ENCODE assay signal across 12 mouse cellular contexts in genomic region chr10:95643696-95644360, GRCm38 (mm10). TPM values are rescaled to one million over a fixed set of nuclear protein-coding genes. Genes with fewer than 3 reads are reported as not detected.
A peak's percentile ranks its signal among the peaks of the same experiment; 100 is the strongest.
DNase-seq lines count a peak whose midpoint lies in the region; ATAC-seq lines count a peak whose summit lies in the region.
"Had no signal": no experiment of that assay in that cellular context is flagged by ENCODE, and none has a peak within 500 bp of the region (broad histone marks: within the 10 kb centered on the region; RNA-seq: fewer than 3 reads in every experiment).

No protein-coding gene starts in this region.

- no peak overlapping the region for H3K4me2 ChIP-seq in heart, embryonic 11.5 days
- no peak overlapping the region for H3K4me2 ChIP-seq in hindbrain, embryonic 11.5 days (replicated peaks; ENCODE audit: low read depth, low read length)
- H3K4me2 ChIP-seq: limb, embryonic 12.5 days had no signal

- no peaks in the 10 kb centered on the region for H3K36me3 ChIP-seq in heart, embryonic 11.5 days (ENCODE audit: control insufficient read depth, insufficient read depth, low read length)
- H3K36me3 ChIP-seq in hindbrain, embryonic 11.5 days (ENCODE audit: control insufficient read depth, insufficient read depth, low read length), result no peaks in the 10 kb centered on the region
- H3K36me3 ChIP-seq: limb, embryonic 12.5 days had no signal

- WGBS in heart, embryonic 11.5 days (ENCODE audit: insufficient replicate concordance), result 53% methylated on average over 6 of the region's 6 CpGs
- 82% methylated on average over 6 of the region's 6 CpGs for WGBS in hindbrain, embryonic 11.5 days

- 0 out of 2 replicates have a peak, but pooled peaks cover 4% of the 10 kb centered on the region for H3K4me1 ChIP-seq in heart, embryonic 11.5 days (ENCODE audit: control insufficient read depth, insufficient read depth, low read length)
- peaks cover 13% of the 10 kb centered on the region for H3K4me1 ChIP-seq in brown adipose tissue, adult 24 weeks (ENCODE audit: control insufficient read depth, insufficient read depth, insufficient read length, low read length)
- no peaks in the 10 kb centered on the region for H3K4me1 ChIP-seq in hindbrain, embryonic 11.5 days (replicated peaks; ENCODE audit: control insufficient read depth, insufficient read depth, low read length)
- H3K4me1 ChIP-seq: limb, embryonic 12.5 days had no signal

- no peak overlapping the region for H3K4me3 ChIP-seq in heart, embryonic 11.5 days (ENCODE audit: low read depth, low read length)
- no peak overlapping the region for H3K4me3 ChIP-seq in brown adipose tissue, adult 24 weeks (ENCODE audit: insufficient read depth, low read depth, low read length)
- no peak overlapping the region for H3K4me3 ChIP-seq in hindbrain, embryonic 11.5 days (ENCODE audit: low read depth, low read length)
- H3K4me3 ChIP-seq: limb, embryonic 12.5 days had no signal

- peak; percentile 40 to 49 for DNase-seq in heart, adult 18-20 months
- peak; percentile 70 for DNase-seq in 416B (ENCODE audit: low read depth)
- DNase-seq in kidney, postnatal 14 days, result peak; percentile 30
- DNase-seq in left cerebral cortex, adult 8-10 months (ENCODE audit: low spot score in 2 of 2), result no peak
- DNase-seq in hindbrain, embryonic 11.5 days (ENCODE audit: low spot score), result no peak
- DNase-seq: cerebellum, adult 9-10 months had no signal

- H3K9ac ChIP-seq in heart, embryonic 11.5 days (ENCODE audit: low read depth, low read length), result no peak overlapping the region
- H3K9ac ChIP-seq in hindbrain, embryonic 11.5 days (ENCODE audit: low read depth, low read length), result no peak overlapping the region
- H3K9ac ChIP-seq: limb, embryonic 12.5 days had no signal

- no peak overlapping the region for H3K27ac ChIP-seq in heart, embryonic 11.5 days (ENCODE audit: low read depth, low read length)
- H3K27ac ChIP-seq in brown adipose tissue, adult 24 weeks (replicated peaks; ENCODE audit: low read depth, low read length), result peak overlapping the region; percentile 87
- H3K27ac ChIP-seq in hindbrain, embryonic 11.5 days (ENCODE audit: low read depth, low read length), result no peak overlapping the region
- H3K27ac ChIP-seq: limb, embryonic 12.5 days had no signal

- H3K9me3 ChIP-seq in heart, embryonic 11.5 days (replicated peaks; ENCODE audit: control insufficient read depth, low read length), result no peaks in the 10 kb centered on the region
- H3K9me3 ChIP-seq in hindbrain, embryonic 11.5 days (ENCODE audit: control insufficient read depth, low read length), result no peaks in the 10 kb centered on the region
- H3K9me3 ChIP-seq: limb, embryonic 12.5 days had no signal

- H3K27me3 ChIP-seq in heart, embryonic 11.5 days (ENCODE audit: control insufficient read depth, insufficient read depth, low read length), result no peaks in the 10 kb centered on the region
- no peaks in the 10 kb centered on the region for H3K27me3 ChIP-seq in hindbrain, embryonic 11.5 days (ENCODE audit: control insufficient read depth, insufficient read depth, low read length)
- H3K27me3 ChIP-seq: limb, embryonic 12.5 days had no signal

- ATAC-seq in heart, embryonic 11.5 days (replicated peaks; ENCODE audit: insufficient number of reproducible peaks, low FRiP score, low TSS enrichment), result no peak
- ATAC-seq in hindbrain, embryonic 11.5 days (ENCODE audit: low FRiP score), result no peak
- ATAC-seq in erythroid progenitor cell, adult 5-6 weeks (replicated peaks; ENCODE audit: low FRiP score, poor library complexity, severe bottlenecking), result no peak

RNA-seq across cellular contexts. Expression of gene Anapc15-ps, which starts 29.4 kb away (rescaled TPM):
- not detected for total RNA-seq in heart, adult 18-20 months (2021)
- not detected in 2 replicates for polyA plus RNA-seq in heart, embryonic 11.5 days (2014; fragmentation: Nextera tagmentation; extraction: Ambion mirVana)
- not detected in 2 replicates for polyA plus RNA-seq in brown adipose tissue, adult 24 weeks (2012; ENCODE audit: insufficient read depth, insufficient read length, missing spikeins)
- total RNA-seq in left cerebral cortex, adult 8-10 months (2022), result not detected
- polyA plus RNA-seq in hindbrain, embryonic 11.5 days (2014; fragmentation: Nextera tagmentation; extraction: Ambion mirVana), result not detected in 2 replicates
- not detected in 2 replicates for total RNA-seq in erythroid progenitor cell, adult 5-6 weeks (2015; ENCODE audit: low replicate concordance)
- total RNA-seq in erythroid progenitor cell, adult 5-6 weeks (2017; ENCODE audit: low replicate concordance), result not detected in 2 replicates
- total RNA-seq: ES-E14 had no signal
- polyA plus RNA-seq: limb, embryonic 12.5 days; stomach, embryonic 16.5 days had no signal

Comparison
In these comparisons a context has a peak if more than half of its experiments do, and no peak if none do; other contexts are left out.
1. DNase-seq: peak in heart, adult 18-20 months (2 of 2), 416B (single experiment) and kidney, postnatal 14 days (single experiment); none in left cerebral cortex, adult 8-10 months (0 of 2) and hindbrain, embryonic 11.5 days (single experiment).